In the genomic region with DNA sequence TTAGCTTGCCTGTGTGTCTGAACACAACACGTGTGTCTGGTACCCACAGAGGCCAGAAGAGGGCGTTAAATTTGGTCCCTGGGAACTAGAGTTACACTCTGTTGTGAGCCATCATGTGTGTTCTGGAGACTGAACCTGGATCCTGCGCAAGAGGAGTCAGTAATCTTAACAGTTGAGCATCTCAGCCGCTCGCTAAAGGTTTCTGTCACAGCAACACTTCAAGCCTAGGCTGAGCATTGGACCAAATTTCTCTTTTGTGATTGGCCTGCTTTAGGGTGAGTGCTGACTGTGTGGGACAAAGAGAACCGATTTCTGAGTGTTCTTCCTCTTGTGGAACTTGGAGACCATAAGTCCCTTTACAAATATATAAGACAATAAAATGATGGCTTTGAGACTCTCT, we compare ENCODE assay signal across 11 mouse cellular contexts. TPM values are rescaled to one million over a fixed set of nuclear protein-coding genes. Genes with fewer than 3 reads are reported as not detected.
DNase-seq lines count a peak whose midpoint lies in the region; ATAC-seq and TF ChIP-seq lines count a peak whose summit lies in the region.
"Had no signal": no experiment of that assay in that cellular context is flagged by ENCODE, and none has a peak within 500 bp of the region (broad histone marks: within the 10 kb centered on the region; RNA-seq: fewer than 3 reads in every experiment).

No protein-coding gene starts in this region.

- H3K9ac ChIP-seq in hindbrain, postnatal 0 days (replicated peaks; ENCODE audit: low read length): no peak overlapping the region
- H3K9ac ChIP-seq: heart, embryonic 15.5 days; liver, embryonic 15.5 days had no signal

- peaks cover 16% of the 10 kb centered on the region; the same call in 1 of the 2 replicates for H3K36me3 ChIP-seq in hindbrain, postnatal 0 days (ENCODE audit: insufficient read depth, low read length)
- peaks cover 33% of the 10 kb centered on the region for H3K36me3 ChIP-seq in hindbrain, embryonic 10.5 days

- 86% methylated on average over 6 of the region's 6 CpGs for WGBS in hindbrain, postnatal 0 days
- WGBS in hindbrain, embryonic 10.5 days: 87% methylated on average over 6 of the region's 6 CpGs

- no peak overlapping the region for H3K27ac ChIP-seq in hindbrain, postnatal 0 days
- no peak overlapping the region for H3K27ac ChIP-seq in hindbrain, embryonic 10.5 days
- H3K27ac ChIP-seq: heart, embryonic 15.5 days; liver, embryonic 15.5 days had no signal

- peak; percentile 41 for DNase-seq in cerebellum, adult 9-10 months
- DNase-seq in cerebellum, adult 18-20 months: no peak
- DNase-seq in hindbrain, postnatal 0 days (ENCODE audit: low spot score): no peak
- DNase-seq in hindbrain, embryonic 10.5 days (ENCODE audit: low spot score): no peak
- peak; percentile 15 for DNase-seq in urinary bladder, adult 2 months (ENCODE audit: low spot score)
- DNase-seq in urinary bladder, postnatal 36 days (ENCODE audit: low spot score in 2 of 2): no peak
- DNase-seq in embryo, embryonic 10 days (ENCODE audit: low spot score): no peak
- DNase-seq in testis, postnatal 10 days (ENCODE audit: low spot score): no peak

- H3K4me1 ChIP-seq in hindbrain, postnatal 0 days (ENCODE audit: insufficient read depth, low read length): no peaks in the 10 kb centered on the region
- H3K4me1 ChIP-seq in hindbrain, embryonic 10.5 days (replicated peaks): peaks cover 13% of the 10 kb centered on the region

- no peak overlapping the region for H3K4me3 ChIP-seq in hindbrain, postnatal 0 days (ENCODE audit: low read length)
- H3K4me3 ChIP-seq in hindbrain, embryonic 10.5 days: no peak overlapping the region
- H3K4me3 ChIP-seq: heart, embryonic 15.5 days; liver, embryonic 15.5 days; megakaryocyte, embryonic 14.5 days had no signal

- no peaks in the 10 kb centered on the region for H3K27me3 ChIP-seq in hindbrain, postnatal 0 days (ENCODE audit: insufficient read depth, low read length)
- H3K27me3 ChIP-seq in hindbrain, embryonic 10.5 days (ENCODE audit: insufficient read depth, poor library complexity, severe bottlenecking): no peaks in the 10 kb centered on the region
- H3K27me3 ChIP-seq: heart, embryonic 15.5 days; liver, embryonic 15.5 days had no signal

- 0 out of 2 replicates have a peak, but pooled peaks have one; percentile 7 for ATAC-seq in hindbrain, postnatal 0 days

- no peaks in the 10 kb centered on the region for H3K9me3 ChIP-seq in hindbrain, postnatal 0 days (ENCODE audit: low read length)
- H3K9me3 ChIP-seq in hindbrain, embryonic 10.5 days: no peaks in the 10 kb centered on the region
- H3K9me3 ChIP-seq: heart, embryonic 15.5 days; liver, embryonic 15.5 days; megakaryocyte, embryonic 14.5 days had no signal

- peak; percentile 40 for TF ChIP-seq CTCF in hindbrain, postnatal 0 days (IDR thresholded peaks at IDR 0.05; ENCODE audit: low read depth)

- no peak overlapping the region for H3K4me2 ChIP-seq in hindbrain, postnatal 0 days (ENCODE audit: low read depth, low read length)
- H3K4me2 ChIP-seq: heart, embryonic 15.5 days; liver, embryonic 15.5 days had no signal

RNA-seq across cellular contexts. Expression of a gene that starts 16.5 kb away (rescaled TPM):
- 16.7 and 23.6 TPM in 2 replicates for total RNA-seq in hindbrain, postnatal 0 days (2014; rRNA removed)
- polyA plus RNA-seq in hindbrain, postnatal 0 days (2015; fragmentation: Nextera tagmentation; extraction: Ambion mirVana): 23.0 and 23.7 TPM in 2 replicates
- 63.8 and 87.1 TPM in 2 replicates for polyA plus RNA-seq in hindbrain, embryonic 10.5 days (2016; fragmentation: Nextera tagmentation; extraction: Ambion mirVana)
- 10.7 and 10.9 TPM in 2 replicates for polyA plus RNA-seq in urinary bladder, adult 2 months (2012; rRNA removed)

Comparison
In these comparisons a context has a peak if more than half of its experiments do, and no peak if none do; other contexts are left out.
1. DNase-seq: peak in cerebellum, adult 9-10 months (single experiment) and urinary bladder, adult 2 months (single experiment); none in cerebellum, adult 18-20 months (0 of 2), hindbrain, postnatal 0 days (single experiment), hindbrain, embryonic 10.5 days (single experiment), urinary bladder, postnatal 36 days (0 of 2), embryo, embryonic 10 days (single experiment) and testis, postnatal 10 days (single experiment).